Mouse (Mus musculus) embryonic facial prominence, embryonic 14.5 days (tissue): ENCODE measurements at regions not wholly inside any gene's neighbourhood (a gene's known extent, or its start where the extent isn't known, plus 50 kb on each side); places are given as distances from the start of the nearest gene placed in this dataset.
A peak's percentile ranks its signal among the peaks of the same experiment; 100 is the strongest.

Source experiments
- ATAC-seq: fragments of 200-750 bp; cut with Nextera tagmentation; 2 replicates; pipeline ENCODE4 v1.8.0; 2017; ENCODE audit warnings: low read depth, moderate number of reproducible peaks, moderate TSS enrichment
- DNase-seq: peaks from one replicate; pipeline ENCODE4 v3.0.0-alpha.2; 2015; ENCODE audit warnings: low spot score
- H3K27ac ChIP-seq: fragments of 300-500 bp; sonication (generic); replicated peaks from 2 replicates; pipeline ENCODE4 v1.5.1; 2014; ENCODE audit warnings: low read depth, mild to moderate bottlenecking, low read length, moderate library complexity
- H3K27me3 ChIP-seq: fragments of 300-500 bp; sonication (generic); replicated peaks from 2 replicates; pipeline ENCODE4 v1.6.1; 2014; ENCODE audit warnings: low read length; ENCODE audit not compliant: control insufficient read depth, insufficient read depth
- H3K36me3 ChIP-seq: fragments of 300-500 bp; sonication (generic); 2 replicates; pipeline ENCODE4 v1.6.1; 2014; ENCODE audit warnings: low read length, mixed read lengths; ENCODE audit not compliant: control insufficient read depth, insufficient read depth
- H3K4me1 ChIP-seq: fragments of 300-500 bp; sonication (generic); 2 replicates; pipeline ENCODE4 v1.6.1; 2014; ENCODE audit warnings: antibody characterized with exemption, low read length; ENCODE audit not compliant: control insufficient read depth, insufficient read depth
- H3K4me2 ChIP-seq: fragments of 300-500 bp; sonication (generic); 2 replicates; pipeline ENCODE4 v1.6.1; 2014; ENCODE audit warnings: low read depth, mild to moderate bottlenecking, low read length, moderate library complexity, mixed read lengths
- H3K4me3 ChIP-seq: fragments of 300-500 bp; sonication (generic); 2 replicates; pipeline ENCODE4 v1.5.1; 2014; ENCODE audit warnings: low read depth, mild to moderate bottlenecking, low read length
- H3K9ac ChIP-seq: fragments of 300-500 bp; sonication (generic); 2 replicates; pipeline ENCODE4 v1.6.1; 2014; ENCODE audit warnings: low read depth, mild to moderate bottlenecking, low read length, moderate library complexity, mixed read lengths
- H3K9me3 ChIP-seq: fragments of 300-500 bp; sonication (generic); 2 replicates; pipeline ENCODE4 v1.6.1; 2016; ENCODE audit warnings: low read length; ENCODE audit not compliant: control insufficient read depth
- WGBS: fragments of 180-500 bp; shearing (Covaris S2); extraction: QIAGEN DNeasy Blood & Tissue Kit; methylation state at CpG from one replicate; pipeline ENCODE4 v1.1.7; 2014; 5-methylcytosine and 5-hydroxymethylcytosine counted together

- no peak overlapping the region for H3K4me3 ChIP-seq
- H3K27ac ChIP-seq: no peak overlapping the region
- H3K36me3 ChIP-seq: no peaks in the 10 kb centered on the region
- ATAC-seq (no peak), DNase-seq (no peak)
- no peaks in the 10 kb centered on the region for H3K27me3 ChIP-seq
- no peaks in the 10 kb centered on the region for H3K4me1 ChIP-seq
- H3K4me2 ChIP-seq: no peak overlapping the region
- WGBS: 83% methylated on average over 4 of the region's 4 CpGs
- H3K9ac ChIP-seq: no peak overlapping the region
- H3K9me3 ChIP-seq: no peaks in the 10 kb centered on the region
Measured at GRCm38 (mm10) chr6:103386591-103386990, 123.8 kb upstream of the Chl1 start.

DNA sequence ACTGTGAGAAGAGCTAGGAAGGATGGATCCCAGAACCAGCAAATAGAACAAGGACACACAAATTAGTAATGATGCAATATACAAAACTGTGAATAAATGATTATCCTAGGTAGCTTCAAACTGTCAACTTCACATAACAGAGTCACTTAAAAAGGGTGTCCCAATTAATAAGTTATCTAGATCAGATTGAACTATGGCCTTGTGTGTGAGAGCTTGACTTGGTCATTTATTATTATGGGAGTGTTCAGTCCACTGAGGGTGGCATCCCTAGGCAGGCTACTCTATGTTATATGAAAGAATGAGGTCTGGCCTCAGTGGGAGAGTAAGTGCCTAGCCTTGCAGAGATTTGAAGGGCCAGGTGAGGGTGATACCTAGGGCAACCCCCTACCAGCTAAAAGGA is 104.4 kb upstream of the Chl1 start:
- ATAC-seq: no peak
- no peak for DNase-seq
- Histone ChIP-seq H3K27me3 (no peaks in the 10 kb centered on the region), H3K4me3 (no peak overlapping the region), H3K4me1 (no peaks in the 10 kb centered on the region), H3K4me2 (no peak overlapping the region), H3K9me3 (no peaks in the 10 kb centered on the region), H3K27ac (no peak overlapping the region), H3K9ac (no peak overlapping the region), H3K36me3 (no peaks in the 10 kb centered on the region)

DNA sequence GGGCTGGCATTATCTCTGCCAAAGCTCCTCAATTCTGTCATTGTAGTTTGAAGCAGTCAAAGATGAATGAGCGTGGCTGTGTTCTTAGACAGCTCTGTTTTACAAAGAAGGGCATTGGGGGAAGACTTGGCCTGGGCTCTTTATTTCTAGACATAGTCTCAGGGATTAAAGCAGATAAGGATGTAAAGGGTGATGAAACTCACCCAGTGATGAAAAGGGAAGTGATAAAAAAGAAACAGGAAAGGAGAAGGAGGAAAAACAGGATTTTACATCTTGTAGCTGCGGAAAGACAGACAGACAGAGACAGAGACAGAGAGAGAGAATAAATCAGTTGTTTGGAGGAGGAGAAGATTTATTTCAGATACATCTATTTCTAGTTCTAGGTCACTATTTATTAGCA is 95.5 kb upstream of the Chl1 start:
- no peak for DNase-seq
- Histone ChIP-seq H3K9ac (no peak overlapping the region), H3K36me3 (no peaks in the 10 kb centered on the region), H3K27ac (no peak overlapping the region), H3K4me3 (no peak overlapping the region), H3K4me1 (no peaks in the 10 kb centered on the region), H3K4me2 (no peak overlapping the region), H3K27me3 (no peaks in the 10 kb centered on the region), H3K9me3 (no peaks in the 10 kb centered on the region)
- no peak for ATAC-seq
- WGBS: 81% methylated on average over 2 of the region's 2 CpGs

DNA sequence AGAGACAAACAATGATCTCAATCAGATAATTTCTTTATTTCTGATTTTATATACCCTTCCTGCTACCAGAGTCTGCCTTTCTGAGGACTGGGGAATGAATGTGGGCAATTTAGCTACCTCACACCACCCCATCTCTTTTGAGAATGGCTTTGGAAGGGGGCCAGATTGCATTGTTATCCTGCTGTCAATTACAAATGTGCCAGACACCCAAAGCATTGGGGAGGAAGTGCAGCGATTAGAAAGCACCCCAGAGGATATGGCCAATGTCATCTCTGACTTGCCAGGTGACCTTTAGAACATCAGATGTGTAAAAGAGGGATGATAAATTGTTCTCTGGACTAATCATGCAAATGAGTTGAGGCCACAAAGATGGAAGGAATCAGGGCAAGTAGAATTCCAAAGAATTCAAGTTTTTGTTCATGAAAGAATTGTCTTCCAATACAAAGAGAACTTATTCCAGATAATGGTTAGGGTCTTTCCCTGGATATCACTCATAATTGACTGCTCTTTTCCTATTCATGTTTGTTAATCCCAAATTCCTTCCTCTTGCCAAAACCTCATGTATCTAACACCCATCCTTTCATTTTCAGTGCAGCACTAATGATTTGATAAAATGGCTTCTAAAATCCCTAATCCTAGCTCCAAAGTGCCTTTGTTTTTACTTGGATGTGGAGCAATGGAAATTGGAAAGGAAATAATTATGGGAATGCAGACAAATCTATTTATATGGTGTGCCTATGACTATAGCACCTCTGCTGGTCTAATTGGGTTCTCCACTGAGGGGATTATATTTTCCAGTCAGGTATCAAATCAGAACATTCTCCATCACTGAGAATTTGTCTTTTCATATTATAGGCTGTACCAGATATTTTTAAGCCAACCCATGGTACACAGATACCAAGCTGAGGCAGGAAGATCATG is 89.1 kb upstream of the Chl1 start:
- no peaks in the 10 kb centered on the region for H3K27me3 ChIP-seq
- no peaks in the 10 kb centered on the region for H3K36me3 ChIP-seq
- DNase-seq: no peak
- WGBS: 53% methylated on average over 1 of the region's 1 CpGs
- no peaks in the 10 kb centered on the region for H3K4me1 ChIP-seq
- H3K9ac ChIP-seq: no peak overlapping the region
- H3K9me3 ChIP-seq: no peaks in the 10 kb centered on the region
- ATAC-seq: no peak
- H3K27ac ChIP-seq: no peak overlapping the region
- H3K4me2 ChIP-seq: no peak overlapping the region
- no peak overlapping the region for H3K4me3 ChIP-seq

- H3K4me2 ChIP-seq: no peak overlapping the region
- WGBS: 65% methylated on average over 5 of the region's 5 CpGs
- no peaks in the 10 kb centered on the region for H3K9me3 ChIP-seq
- no peak overlapping the region for H3K27ac ChIP-seq
- H3K27me3 ChIP-seq: no peaks in the 10 kb centered on the region
- no peaks in the 10 kb centered on the region for H3K36me3 ChIP-seq
- no peaks in the 10 kb centered on the region for H3K4me1 ChIP-seq
- no peak overlapping the region for H3K9ac ChIP-seq
- peak; percentile 20 for DNase-seq
- peak; percentile 47; the same call in 1 of the 2 replicates for ATAC-seq
- H3K4me3 ChIP-seq: no peak overlapping the region
Measured at GRCm38 (mm10) chr6:103430933-103431594, 79.3 kb upstream of the Chl1 start.

GRCm38 (mm10) chr6:103431595-103431957 is 78.8 kb upstream of the Chl1 start:
- 76% methylated on average over 5 of the region's 5 CpGs for WGBS
- ATAC-seq: no peak

More at GRCm38 (mm10) chr6:103431595-103431957, 78.8 kb upstream of the Chl1 start:
- H3K36me3 ChIP-seq: no peaks in the 10 kb centered on the region
- no peaks in the 10 kb centered on the region for H3K9me3 ChIP-seq
- H3K27me3 ChIP-seq: no peaks in the 10 kb centered on the region
- DNase-seq: no peak
- H3K27ac ChIP-seq: no peak overlapping the region
- no peak overlapping the region for H3K4me2 ChIP-seq
- H3K4me1 ChIP-seq: no peaks in the 10 kb centered on the region
- no peak overlapping the region for H3K4me3 ChIP-seq
- no peak overlapping the region for H3K9ac ChIP-seq
